Mouse (Mus musculus) neural tube, embryonic 12.5 days (tissue): ENCODE data around the gene Smco1. TPM values are rescaled to one million over a fixed set of nuclear protein-coding genes. Genes with fewer than 3 reads are reported as not detected.
A peak's percentile ranks its signal among the peaks of the same experiment; 100 is the strongest.
"Not testable (repeated sequence)": the region's sequence is repeated elsewhere in the genome, so short reads cannot be mapped to it uniquely, and the experiment has no call there.

ENCODE experiments used
- ATAC-seq: fragments of 200-750 bp; cut with Nextera tagmentation; 2 replicates; pipeline ENCODE4 v1.8.0; 2017; ENCODE audit warnings: low read depth, mild to moderate bottlenecking, moderate TSS enrichment, moderate library complexity; ENCODE audit not compliant: low FRiP score
- H3K27ac ChIP-seq: fragments of 300-500 bp; sonication (generic); 2 replicates; pipeline ENCODE4 v1.5.1; 2016
- H3K27me3 ChIP-seq: fragments of 300-500 bp; sonication (generic); replicated peaks from 2 replicates; pipeline ENCODE4 v1.6.1; 2016; ENCODE audit warnings: mild to moderate bottlenecking
- H3K36me3 ChIP-seq: fragments of 300-500 bp; sonication (generic); 2 replicates; pipeline ENCODE4 v1.6.1; 2016; ENCODE audit warnings: mild to moderate bottlenecking
- H3K4me1 ChIP-seq: fragments of 300-500 bp; sonication (generic); 2 replicates; pipeline ENCODE4 v1.6.1; 2016
- H3K4me2 ChIP-seq: fragments of 300-500 bp; sonication (generic); replicated peaks from 2 replicates; pipeline ENCODE4 v1.6.1; 2016; ENCODE audit warnings: mild to moderate bottlenecking
- H3K4me3 ChIP-seq: fragments of 300-500 bp; sonication (generic); 2 replicates; pipeline ENCODE4 v1.5.1; 2016
- H3K9ac ChIP-seq: fragments of 300-500 bp; sonication (generic); 2 replicates; pipeline ENCODE4 v1.6.1; 2016; ENCODE audit warnings: mild to moderate bottlenecking
- H3K9me3 ChIP-seq: fragments of 300-500 bp; sonication (generic); 2 replicates; pipeline ENCODE4 v1.6.1; 2016; ENCODE audit warnings: mild to moderate bottlenecking
- WGBS: fragments of 180-500 bp; shearing (Covaris S2); methylation state at CpG from one replicate; pipeline ENCODE4 v1.1.7; 2016; 5-methylcytosine and 5-hydroxymethylcytosine counted together
- polyA plus RNA-seq: library from polyadenylated mRNA; unstranded; fragments of >200 nt; fragmentation: Nextera tagmentation; extraction: Ambion mirVana; gene quantifications from 2 replicates; pipeline ENCODE4 v1.2.1, GENCODE M21; 2016

Smco1 gene
- polyA plus RNA-seq, result not detected in 2 replicates

- H3K36me3 ChIP-seq, result no peaks in the 10 kb centered on the region
- ATAC-seq, result no peak
- no peak within 1 kb of the TSS for H3K4me3 ChIP-seq
- no peak within 1 kb of the TSS for H3K4me2 ChIP-seq
- H3K27ac ChIP-seq, result no peak within 1 kb of the TSS
- 86% methylated on average over 11 of the region's 11 CpGs for WGBS
- no peaks in the 10 kb centered on the region for H3K27me3 ChIP-seq
- no peak within 1 kb of the TSS for H3K9ac ChIP-seq
- H3K9me3 ChIP-seq, result no peaks in the 10 kb centered on the region
- H3K4me1 ChIP-seq, result no peaks in the 10 kb centered on the region
Measured at GRCm38 (mm10) chr16:32271291-32271690, at the start of gene Smco1. TSS of gene Smco1 (plus strand) at chr16:32271468.

GRCm38 (mm10) chr16:32221803-32222202 lies 49.5 kb upstream of the Smco1 start:
- H3K9ac ChIP-seq, result no peak overlapping the region
- H3K4me1 ChIP-seq, result no peaks in the 10 kb centered on the region
- H3K4me2 ChIP-seq, result no peak overlapping the region
- H3K9me3 ChIP-seq, result no peaks in the 10 kb centered on the region
- no peak overlapping the region for H3K4me3 ChIP-seq
- 84% methylated on average over 4 of the region's 4 CpGs for WGBS
- no peak overlapping the region for H3K27ac ChIP-seq
- ATAC-seq, result no peak
- H3K36me3 ChIP-seq, result no peaks in the 10 kb centered on the region
- no peaks in the 10 kb centered on the region for H3K27me3 ChIP-seq

GRCm38 (mm10) chr16:32222399-32222798 lies 48.9 kb upstream of the Smco1 start:
- Histone ChIP-seq H3K4me3 (no peak overlapping the region), H3K9ac (no peak overlapping the region), H3K36me3 (no peaks in the 10 kb centered on the region), H3K9me3 (no peaks in the 10 kb centered on the region), H3K27me3 (no peaks in the 10 kb centered on the region), H3K4me2 (no peak overlapping the region), H3K27ac (no peak overlapping the region), H3K4me1 (no peaks in the 10 kb centered on the region)
- no peak for ATAC-seq

GRCm38 (mm10) chr16:32232050-32232449 lies 39.2 kb upstream of the Smco1 start:
- 89% methylated on average over 3 of the region's 3 CpGs for WGBS
- peaks cover 15% of the 10 kb centered on the region for H3K36me3 ChIP-seq
- not testable (repeated sequence) for H3K27ac ChIP-seq, H3K27me3 ChIP-seq, H3K4me3 ChIP-seq, H3K4me1 ChIP-seq, H3K4me2 ChIP-seq, H3K9ac ChIP-seq, ATAC-seq, H3K9me3 ChIP-seq

GRCm38 (mm10) chr16:32237930-32238680 lies 33.2 kb upstream of the Smco1 start:
- WGBS, result 94% methylated on average over 19 of the region's 19 CpGs

GRCm38 (mm10) chr16:32239428-32240312 lies 31.6 kb upstream of the Smco1 start:
- H3K9me3 ChIP-seq, result no peaks in the 10 kb centered on the region
- H3K4me2 ChIP-seq, result no peak overlapping the region
- H3K4me1 ChIP-seq, result peaks cover under 1% of the 10 kb centered on the region
- no peak overlapping the region for H3K4me3 ChIP-seq
- WGBS, result 90% methylated on average over 2 of the region's 2 CpGs
- no peak overlapping the region for H3K27ac ChIP-seq
- ATAC-seq, result no peak
- no peaks in the 10 kb centered on the region for H3K27me3 ChIP-seq
- no peak overlapping the region for H3K9ac ChIP-seq
- H3K36me3 ChIP-seq, result peaks cover 17% of the 10 kb centered on the region

More at GRCm38 (mm10) chr16:32237930-32238680, 33.2 kb upstream of the Smco1 start:
- no peak for ATAC-seq
- no peak overlapping the region for H3K4me3 ChIP-seq
- H3K4me2 ChIP-seq, result no peak overlapping the region
- H3K36me3 ChIP-seq, result peaks cover 21% of the 10 kb centered on the region
- no peaks in the 10 kb centered on the region for H3K4me1 ChIP-seq
- H3K9ac ChIP-seq, result no peak overlapping the region
- H3K27ac ChIP-seq, result no peak overlapping the region
- no peaks in the 10 kb centered on the region for H3K27me3 ChIP-seq
- no peaks in the 10 kb centered on the region for H3K9me3 ChIP-seq

- WGBS, result 92% methylated on average over 3 of the region's 3 CpGs
- no peaks in the 10 kb centered on the region for H3K27me3 ChIP-seq
- H3K9me3 ChIP-seq, result no peaks in the 10 kb centered on the region
- H3K36me3 ChIP-seq, result no peaks in the 10 kb centered on the region
- no peak overlapping the region for H3K4me3 ChIP-seq
- no peak overlapping the region; the same call in 1 of the 2 replicates for H3K4me2 ChIP-seq
- H3K27ac ChIP-seq, result no peak overlapping the region
- H3K4me1 ChIP-seq, result peaks cover 19% of the 10 kb centered on the region
- no peak for ATAC-seq
- no peak overlapping the region for H3K9ac ChIP-seq
Measured at GRCm38 (mm10) chr16:32243901-32244300, 27.4 kb upstream of the Smco1 start.

GRCm38 (mm10) chr16:32246351-32246791 lies 24.9 kb upstream of the Smco1 start:
- H3K4me1 ChIP-seq, result peaks cover 19% of the 10 kb centered on the region
- H3K9ac ChIP-seq, result peak overlapping the region; percentile 83
- H3K4me2 ChIP-seq, result peak overlapping the region; percentile 69
- no peaks in the 10 kb centered on the region for H3K9me3 ChIP-seq
- no peak; the same call in none of the 2 replicates for ATAC-seq
- under 1% methylated on average over 41 of the region's 41 CpGs for WGBS
- peak overlapping the region; percentile 83 for H3K27ac ChIP-seq
- H3K36me3 ChIP-seq, result no peaks in the 10 kb centered on the region
- peak overlapping the region; percentile 88 for H3K4me3 ChIP-seq
- H3K27me3 ChIP-seq, result no peaks in the 10 kb centered on the region

GRCm38 (mm10) chr16:32246952-32247370 lies 24.3 kb upstream of the Smco1 start, which contains the start of the genes Fbxo45 and Wdr53:
TSS of gene Fbxo45 (minus strand) at chr16:32247158.
TSS of gene Wdr53 (plus strand) at chr16:32247227.
- Histone ChIP-seq H3K27ac (peak within 1 kb of the TSS; percentile 83), H3K27me3 (no peaks in the 10 kb centered on the region), H3K9ac (peak within 1 kb of the TSS; percentile 83), H3K4me3 (peak within 1 kb of the TSS; percentile 88), H3K4me1 (peaks cover 19% of the 10 kb centered on the region), H3K4me2 (peak within 1 kb of the TSS; percentile 69), H3K9me3 (no peaks in the 10 kb centered on the region), H3K36me3 (peaks cover 4% of the 10 kb centered on the region; the same call in 1 of the 2 replicates)
- peak; percentile 99 for ATAC-seq
- WGBS, result under 1% methylated on average over 48 of the region's 48 CpGs

- H3K27ac ChIP-seq, H3K27me3 ChIP-seq, H3K36me3 ChIP-seq, ATAC-seq, H3K4me3 ChIP-seq, H3K4me1 ChIP-seq, H3K9ac ChIP-seq, H3K4me2 ChIP-seq, H3K9me3 ChIP-seq: not testable (repeated sequence)
- WGBS, result 86% methylated on average over 2 of the region's 2 CpGs
Measured at GRCm38 (mm10) chr16:32264225-32264624, 7.0 kb upstream of the Smco1 start.

- no peak overlapping the region for H3K4me2 ChIP-seq
- H3K9me3 ChIP-seq, result no peaks in the 10 kb centered on the region
- H3K36me3 ChIP-seq, result no peaks in the 10 kb centered on the region
- no peak overlapping the region for H3K9ac ChIP-seq
- WGBS, result 54% methylated on average over 9 of the region's 9 CpGs
- H3K4me1 ChIP-seq, result peaks cover 1% of the 10 kb centered on the region
- H3K4me3 ChIP-seq, result no peak overlapping the region
- ATAC-seq, result no peak
- no peaks in the 10 kb centered on the region for H3K27me3 ChIP-seq
- H3K27ac ChIP-seq, result no peak overlapping the region
Measured at GRCm38 (mm10) chr16:32273338-32273737, 2.1 kb downstream of the Smco1 start.

GRCm38 (mm10) chr16:32275041-32275440 lies 3.8 kb downstream of the Smco1 start:
- H3K4me1 ChIP-seq, result peaks cover 17% of the 10 kb centered on the region
- no peaks in the 10 kb centered on the region for H3K9me3 ChIP-seq
- H3K36me3 ChIP-seq, result peaks cover 4% of the 10 kb centered on the region; the same call in 1 of the 2 replicates
- no peak overlapping the region for H3K4me3 ChIP-seq
- H3K4me2 ChIP-seq, result no peak overlapping the region
- no peak for ATAC-seq
- no peak overlapping the region for H3K9ac ChIP-seq
- 89% methylated on average over 6 of the region's 6 CpGs for WGBS
- H3K27me3 ChIP-seq, result no peaks in the 10 kb centered on the region
- H3K27ac ChIP-seq, result no peak overlapping the region
